Mouse (Mus musculus) T-cell, adult 2 months (primary cell): ENCODE measurements around the gene Abcf1.
A peak's percentile ranks its signal among the peaks of the same experiment; 100 is the strongest.
"Not testable (repeated sequence)": the region's sequence is repeated elsewhere in the genome, so short reads cannot be mapped to it uniquely, and the experiment has no call there.

ENCODE experiments used
- DNase-seq: peaks from one replicate; pipeline ENCODE4 v3.0.0; 2022; ENCODE audit warnings: low spot score

Gene Abcf1

GRCm38 (mm10) chr17:35969418-35970389 lies at the start of gene Abcf1:
Gene Abcf1, minus strand, starts transcription at chr17:35969761.
- peak; percentile 99 for DNase-seq

DNA sequence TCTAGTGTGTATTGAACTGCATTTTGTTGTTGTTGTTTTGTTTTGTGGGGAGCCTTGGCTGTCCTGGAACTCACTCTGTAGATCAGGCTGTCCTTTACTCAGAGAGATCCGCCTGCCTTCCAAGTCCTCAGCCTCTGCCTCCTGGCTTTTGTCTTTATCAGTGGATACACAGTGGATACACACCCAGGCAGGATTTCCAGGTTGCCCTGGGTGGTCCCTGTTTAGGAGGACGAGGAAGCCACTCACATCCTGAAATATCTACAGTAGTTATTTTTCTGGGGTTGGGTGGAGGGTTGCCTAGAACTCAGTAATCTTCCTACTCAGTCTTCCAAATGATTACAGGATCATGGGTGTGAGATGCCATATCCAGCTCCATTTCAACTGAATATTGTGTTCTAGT lies 49.4 kb upstream of the Abcf1 start:
- DNase-seq: no peak

DNA sequence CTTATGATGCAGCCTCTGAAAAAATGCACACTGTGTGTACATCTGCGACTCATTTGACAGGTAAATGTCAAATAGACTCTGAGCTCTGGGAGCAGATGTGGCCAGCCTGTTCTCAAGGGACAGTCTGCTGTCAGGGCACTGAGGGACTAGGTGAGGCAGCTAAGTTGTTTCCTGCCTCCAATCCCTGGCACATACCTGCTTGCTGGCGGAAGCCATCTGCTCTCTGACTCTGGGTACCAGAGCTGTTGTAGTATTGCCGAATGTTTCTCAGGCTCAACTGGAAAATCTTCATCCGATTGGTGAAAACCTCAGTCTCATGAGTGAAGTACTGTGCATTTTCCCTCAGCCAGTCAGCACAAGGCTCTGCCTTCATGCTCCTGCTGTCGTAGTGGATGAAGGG lies 47.5 kb upstream of the Abcf1 start:
- no peak for DNase-seq

- no peak for DNase-seq
Observed at GRCm38 (mm10) chr17:36014977-36015376, 45.4 kb upstream of the Abcf1 start.

- not testable (repeated sequence) for DNase-seq
Observed at GRCm38 (mm10) chr17:36004409-36004808, 34.8 kb upstream of the Abcf1 start.

DNA sequence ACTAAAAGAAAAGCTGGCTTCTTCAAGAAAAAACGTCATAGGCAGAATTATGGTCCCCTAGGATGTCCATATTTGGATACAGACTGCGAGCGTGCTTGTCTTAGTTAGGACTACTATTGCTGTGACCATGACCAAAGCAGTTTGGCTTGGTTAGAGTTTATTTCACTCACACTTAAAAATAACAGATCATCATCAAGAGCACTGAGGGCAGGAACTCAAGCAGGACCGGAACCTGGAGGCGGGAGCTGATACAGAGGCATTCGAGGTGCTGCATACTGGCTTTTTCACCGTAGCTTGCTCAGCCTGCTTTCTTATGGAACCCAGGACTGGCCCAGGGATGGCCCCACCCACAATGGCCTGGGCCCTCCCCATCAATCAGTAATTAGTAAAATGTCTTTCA lies 33.8 kb upstream of the Abcf1 start:
- DNase-seq: no peak

- peak; percentile 41 for DNase-seq
Observed at GRCm38 (mm10) chr17:36001966-36002365, 32.4 kb upstream of the Abcf1 start.

DNA sequence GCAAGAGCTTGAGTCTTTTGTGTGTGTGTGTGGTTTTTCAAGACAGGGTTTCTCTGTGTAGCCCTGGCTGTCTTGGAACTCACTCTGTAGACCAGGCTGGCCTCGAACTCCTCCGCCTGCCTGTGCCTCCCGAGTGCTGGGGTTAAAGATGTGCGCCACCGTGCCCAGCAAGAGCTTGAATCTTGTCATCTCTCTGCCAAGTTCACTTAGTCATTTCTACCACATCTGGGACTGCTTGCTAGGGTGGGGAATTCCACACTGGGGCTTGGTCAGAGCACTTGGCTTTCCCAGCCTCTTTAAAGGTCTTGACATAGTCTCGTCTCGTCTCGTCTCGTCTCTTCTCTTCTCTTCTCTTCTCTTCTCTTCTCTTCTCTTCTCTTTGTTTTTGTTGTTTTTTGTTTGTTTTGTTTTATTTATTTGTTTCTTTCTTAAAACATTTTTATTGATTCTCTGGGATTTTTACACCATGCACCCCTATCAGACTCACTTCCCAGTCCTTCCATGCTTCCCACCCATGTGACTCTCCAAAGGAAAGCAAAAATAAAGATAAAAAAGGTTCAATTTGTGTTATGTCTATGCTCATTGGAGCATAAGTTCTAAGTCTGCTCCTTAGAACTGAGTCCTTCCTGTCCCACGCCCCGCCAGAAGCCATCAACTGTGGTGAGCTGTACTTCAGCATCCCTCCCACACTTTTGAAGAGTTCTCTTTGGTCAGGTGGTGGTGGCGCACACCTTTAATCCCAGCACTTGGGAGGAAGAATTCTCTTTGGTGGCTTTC lies 31.7 kb upstream of the Abcf1 start:
- peak; percentile 62 for DNase-seq

DNA sequence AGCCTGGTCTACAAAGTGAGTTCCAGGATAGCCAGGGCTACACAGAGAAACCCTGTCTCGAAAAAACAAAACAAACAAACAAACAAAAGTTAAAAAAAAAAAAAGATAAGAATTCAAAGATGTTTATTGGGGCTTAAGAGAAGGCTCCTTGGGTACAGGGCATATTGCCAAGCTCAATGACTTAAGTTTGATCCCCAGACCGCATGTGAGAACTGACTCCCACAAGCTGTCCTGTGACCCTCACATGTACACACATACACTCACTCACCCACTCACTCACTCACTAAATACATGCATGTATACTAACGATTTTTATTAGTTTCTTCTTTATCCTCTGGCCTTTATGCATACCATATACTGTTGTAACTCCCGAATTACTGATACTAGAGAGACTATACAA lies 30.8 kb upstream of the Abcf1 start:
- DNase-seq: no peak

- DNase-seq: peak; percentile 88
Observed at GRCm38 (mm10) chr17:35999356-35999755, 29.8 kb upstream of the Abcf1 start.

- no peak for DNase-seq
Observed at GRCm38 (mm10) chr17:35998545-35999305, 29.2 kb upstream of the Abcf1 start.

DNA sequence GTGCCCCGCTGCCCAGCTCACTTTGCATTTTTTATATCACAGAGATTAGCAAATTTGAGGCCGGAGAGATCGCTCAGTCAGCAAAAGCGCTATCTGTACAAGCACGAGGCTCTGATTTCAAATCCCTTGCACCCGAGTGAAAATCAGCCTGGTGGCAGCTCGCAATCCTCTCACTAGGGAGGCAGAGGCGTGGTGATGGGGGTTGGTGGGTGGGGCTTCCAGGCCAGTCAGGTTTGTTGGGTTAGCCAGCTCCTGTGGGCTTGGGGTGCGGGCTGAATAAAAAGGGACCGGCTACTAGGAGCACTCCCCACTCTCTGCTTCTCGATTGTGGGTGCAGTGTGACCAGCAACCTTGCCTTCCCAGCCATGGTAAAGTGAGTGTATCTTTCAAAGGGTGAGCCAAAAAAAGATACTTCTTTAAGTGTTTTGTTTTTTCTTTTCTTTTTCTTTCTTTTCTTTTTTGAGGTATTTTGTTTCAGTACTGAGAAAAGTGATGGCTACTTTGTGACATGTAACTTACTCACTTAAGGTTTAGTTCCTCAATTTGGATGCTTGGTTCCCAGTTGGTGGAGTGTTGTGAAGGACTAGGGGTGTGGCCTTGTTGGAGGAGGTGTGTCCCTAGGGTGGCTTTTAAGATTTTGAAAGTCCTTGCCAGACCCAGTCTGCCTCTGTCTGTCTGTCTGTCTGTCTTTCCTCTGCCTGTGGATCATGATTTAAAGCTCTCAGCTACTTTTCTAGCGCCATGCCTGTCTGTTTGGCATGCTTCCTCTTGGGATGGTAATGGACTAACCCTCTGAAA lies 28.4 kb upstream of the Abcf1 start:
- DNase-seq: peak; percentile 40

GRCm38 (mm10) chr17:35996949-35997348 lies 27.4 kb upstream of the Abcf1 start:
- peak; percentile 97 for DNase-seq

DNA sequence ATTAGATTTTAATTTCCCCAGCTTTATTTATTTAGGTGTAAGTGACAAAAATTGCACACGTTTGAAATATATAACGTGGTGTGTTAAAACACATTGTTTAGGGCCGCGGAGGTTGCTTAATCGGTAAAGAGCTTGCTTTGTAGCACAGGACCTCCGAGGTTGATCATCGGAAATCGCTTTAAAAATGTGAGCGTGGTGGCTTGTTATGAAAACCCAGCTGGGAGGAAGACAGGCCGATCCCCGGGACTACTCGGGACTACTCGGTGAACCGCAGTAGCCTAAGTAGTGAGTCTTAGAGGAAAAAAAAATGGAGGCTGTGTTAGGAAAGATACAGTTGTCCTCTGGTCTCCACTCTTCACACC lies 25.3 kb upstream of the Abcf1 start:
- peak; percentile 28 for DNase-seq

DNA sequence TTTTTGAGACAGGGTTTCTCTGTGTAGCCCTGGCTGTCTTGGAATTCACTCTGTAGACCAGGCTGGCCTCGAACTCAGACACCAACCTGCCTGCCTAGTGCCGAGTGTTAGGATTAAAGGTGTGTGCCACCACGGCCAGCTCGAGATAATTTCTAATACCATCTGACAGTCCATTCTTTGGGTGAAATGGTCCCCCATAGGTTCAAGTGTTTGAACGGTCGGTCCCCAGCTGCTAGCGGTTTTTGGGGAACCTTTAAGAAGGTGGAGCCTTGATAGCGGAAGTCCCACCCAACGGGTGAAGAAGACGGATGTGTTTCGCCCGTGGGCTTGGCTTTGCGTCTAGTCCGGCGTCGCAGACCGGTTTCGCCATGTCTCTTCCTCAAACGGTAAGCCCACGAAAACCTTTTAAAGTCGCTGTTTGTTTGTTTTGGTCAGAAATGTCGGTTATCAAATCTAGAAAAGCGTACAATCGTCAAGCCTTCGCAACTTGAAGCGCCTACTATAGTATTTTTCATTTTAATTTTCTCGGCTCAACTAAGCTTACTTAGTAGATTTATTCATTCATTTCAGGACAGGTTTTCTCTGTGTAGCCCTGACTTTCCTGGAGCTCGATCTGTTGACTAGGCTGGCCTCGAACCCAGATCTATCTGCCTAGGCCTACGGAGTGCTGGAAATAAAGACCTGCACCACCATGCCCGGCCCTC lies 24.8 kb upstream of the Abcf1 start:
- peak; percentile 60 for DNase-seq

DNA sequence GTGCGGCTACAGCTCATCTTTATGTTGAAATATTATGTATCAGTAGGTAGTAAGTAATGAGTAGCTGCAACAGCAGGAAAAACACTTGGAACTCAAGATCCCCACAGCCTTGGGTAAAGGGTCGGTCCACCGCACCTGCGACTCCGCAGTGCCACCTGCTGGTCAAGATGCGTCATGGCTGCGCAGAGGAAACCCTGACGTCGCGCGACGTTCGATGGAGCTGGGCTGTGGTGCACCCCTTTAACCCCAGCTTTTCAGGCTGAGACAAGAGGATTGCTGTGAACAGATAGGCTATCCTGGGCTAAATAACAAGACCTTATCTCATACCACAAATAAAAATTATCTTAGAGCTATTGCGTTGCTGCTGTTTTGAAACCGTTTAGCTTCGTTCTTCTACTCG lies 24.1 kb upstream of the Abcf1 start:
- DNase-seq: peak; percentile 86

DNA sequence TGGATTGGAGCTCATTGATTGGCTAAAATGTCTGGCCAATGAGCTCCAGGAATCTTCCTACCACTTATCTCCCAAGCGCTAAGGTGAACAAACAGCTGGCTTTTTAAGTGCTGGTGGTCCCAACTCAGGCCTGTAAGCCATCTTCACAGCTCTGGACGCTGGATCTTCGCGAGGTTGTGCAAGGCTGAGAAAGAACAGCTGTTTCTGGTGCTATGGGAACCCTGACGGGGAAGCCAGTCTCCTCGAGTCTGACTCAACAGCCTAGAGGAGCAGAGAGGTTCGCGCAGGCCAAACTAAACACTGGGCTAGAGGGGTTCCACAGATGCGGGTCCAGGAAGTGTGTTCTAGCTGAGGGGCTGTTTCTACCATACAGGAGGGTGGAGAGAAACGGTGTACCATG lies 22.2 kb upstream of the Abcf1 start:
- no peak for DNase-seq

DNA sequence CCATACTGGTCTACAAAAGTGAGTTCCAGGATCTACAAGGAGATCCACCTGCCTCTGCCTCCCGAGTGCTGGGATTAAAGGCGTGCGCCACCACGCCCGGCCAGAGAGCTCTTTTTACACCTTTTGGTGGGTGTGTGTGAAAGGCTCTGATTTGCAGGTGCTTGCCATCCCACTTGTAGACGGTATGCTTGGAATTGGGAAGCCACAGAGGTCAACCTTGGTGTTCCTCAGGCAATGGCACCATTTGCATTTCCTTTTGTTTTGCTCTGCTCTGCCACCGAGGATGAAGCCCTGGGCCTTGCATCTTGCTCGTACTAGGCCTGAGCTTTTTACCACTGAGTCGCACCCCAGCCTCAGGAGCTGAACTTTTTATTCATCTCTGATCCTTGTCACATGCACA lies 12.2 kb upstream of the Abcf1 start:
- no peak for DNase-seq

DNA sequence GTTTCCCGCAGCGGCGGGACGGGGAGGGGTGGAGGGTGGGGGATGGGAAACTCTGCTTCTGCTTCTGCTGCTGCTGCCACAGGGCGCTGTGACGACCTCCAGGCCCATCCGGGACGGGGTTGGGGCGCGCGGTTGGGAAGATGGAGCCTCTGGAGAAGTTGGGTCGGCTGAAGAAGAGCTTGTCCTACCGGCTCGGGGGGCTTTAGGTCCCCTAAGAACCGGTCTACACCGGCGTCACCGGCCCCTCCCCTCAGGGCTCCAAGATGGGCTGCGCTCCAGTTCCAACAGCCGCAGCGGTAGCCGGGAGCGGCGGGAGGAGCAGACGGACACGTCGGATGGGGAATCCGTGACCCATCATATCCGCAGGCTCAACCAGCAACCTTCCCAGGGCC lies 10.8 kb upstream of the Abcf1 start:
- no peak for DNase-seq

DNA sequence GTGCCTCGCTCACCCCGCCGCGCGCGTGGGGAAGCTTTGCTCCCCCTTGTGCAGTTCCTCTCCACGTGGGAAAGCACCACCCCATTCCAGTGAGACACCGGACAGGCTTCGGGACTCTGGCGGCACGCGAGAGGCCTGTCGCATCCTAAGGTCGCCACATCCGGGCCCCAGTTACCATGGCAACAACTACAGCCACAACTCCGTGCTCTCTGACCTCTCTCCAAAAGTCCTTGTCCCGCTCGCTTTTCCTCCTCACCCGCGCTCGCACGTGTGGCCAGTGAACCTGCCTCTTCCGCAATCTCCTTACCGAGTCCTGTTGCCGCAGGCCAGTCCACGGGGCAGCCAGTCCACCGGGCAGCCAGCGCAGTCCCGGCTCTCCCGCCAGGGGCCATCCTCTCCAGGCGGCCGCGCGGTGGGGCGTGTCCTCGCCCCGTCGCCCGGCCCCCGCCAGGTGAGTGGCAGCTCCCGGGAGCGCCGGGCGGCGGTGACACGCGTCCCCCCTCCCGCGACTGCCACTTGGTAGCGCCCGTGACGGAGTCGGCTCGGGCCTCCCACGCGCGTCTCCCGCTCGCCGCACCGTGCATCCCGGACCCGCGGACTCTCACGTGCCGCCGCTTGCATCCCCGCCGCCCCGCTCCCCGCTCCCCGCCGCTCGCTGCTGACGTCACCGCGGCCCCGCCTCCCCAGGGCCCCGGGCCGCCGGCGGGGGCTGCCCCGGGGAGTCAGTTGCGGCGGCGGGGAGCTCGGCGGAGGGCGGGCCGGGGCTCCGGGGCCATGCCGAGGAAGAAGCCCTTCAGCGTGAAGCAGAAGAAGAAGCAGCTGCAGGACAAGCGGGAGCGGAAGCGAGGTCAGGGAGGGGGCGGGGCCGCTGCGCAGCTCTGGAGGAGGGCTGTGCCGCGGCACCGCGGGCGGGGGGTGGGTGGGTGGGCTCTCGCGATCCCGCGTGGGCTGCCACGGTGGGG lies 10.1 kb upstream of the Abcf1 start, which contains the start of the genes Gnl1 and Prr3:
Gene Gnl1, plus strand, starts transcription at position 451 of the 962 bp plus-strand sequence.
Gene Prr3, minus strand, starts transcription at position 836 of the 962 bp plus-strand sequence.
- peak; percentile 83 for DNase-seq
